Mouse (Mus musculus): ENCODE measurements around the gene Kcnv2.

- TF ChIP-seq MAX (IDR thresholded peaks at IDR 0.05; ENCODE audit: low read length) = no peak
- no peak for TF ChIP-seq HCFC1 (IDR thresholded peaks at IDR 0.05; ENCODE audit: low read depth, low read length)
- no peak for TF ChIP-seq CTCF (conservative IDR thresholded peaks at IDR 0.05 in 1 of 2, IDR thresholded peaks at IDR 0.05 in 1 of 2; ENCODE audit: low read depth in 2 of 2, low read length in 2 of 2)
- TF ChIP-seq ZC3H11A (IDR thresholded peaks at IDR 0.05; ENCODE audit: low read depth, low read length) = no peak
- TF ChIP-seq UBTF (IDR thresholded peaks at IDR 0.05; ENCODE audit: low read depth, low read length) = no peak
- no peak for TF ChIP-seq GABPA (IDR thresholded peaks at IDR 0.05; ENCODE audit: insufficient replicate concordance, low read depth, low read length)
- TF ChIP-seq SMC3 (IDR thresholded peaks at IDR 0.05; ENCODE audit: low read depth, low read length) = no peak
- no peak for TF ChIP-seq POLR2AphosphoS2 (IDR thresholded peaks at IDR 0.05; ENCODE audit: low read depth, low read length)
- no peak for TF ChIP-seq EP300 (IDR thresholded peaks at IDR 0.05; ENCODE audit: low read length)
- TF ChIP-seq USF1 (IDR thresholded peaks at IDR 0.05; ENCODE audit: low read depth, low read length) = no peak
Measured at GRCm38 (mm10) chr19:27317337-27317736, 5.1 kb upstream of the Kcnv2 start.

All from CH12.LX (cell line).